Mouse (Mus musculus): ENCODE results near the gene Dpp8.
"Not testable (repeated sequence)": the region's sequence is repeated elsewhere in the genome, so short reads cannot be mapped to it uniquely, and the experiment has no call there.

The Dpp8 gene

GRCm38 (mm10) chr9:65022580-65023135 lies 9.6 kb upstream of the Dpp8 start:
- peak in 1 of 2 experiments; percentile 23 for DNase-seq

- no peak for DNase-seq
These were observed 8.8 kb upstream of the Dpp8 start for GRCm38 (mm10) chr9:65023447-65023846.

GRCm38 (mm10) chr9:65027241-65027640 lies 5.0 kb upstream of the Dpp8 start:
- DNase-seq: no peak

GRCm38 (mm10) chr9:65028313-65028712 lies 3.9 kb upstream of the Dpp8 start:
- DNase-seq: no peak

- DNase-seq: peak; percentile 25 to 28
These were observed 859 bp upstream of the Dpp8 start for GRCm38 (mm10) chr9:65031355-65031754.

- DNase-seq: no peak
These were observed 333 bp upstream of the Dpp8 start for GRCm38 (mm10) chr9:65031894-65032268.

- peak; percentile 80 to 81 for DNase-seq
These were observed 4.2 kb downstream of the Dpp8 start for GRCm38 (mm10) chr9:65036456-65036855.

- no peak for DNase-seq
These were observed 4.6 kb downstream of the Dpp8 start for GRCm38 (mm10) chr9:65036861-65037260.

GRCm38 (mm10) chr9:65041430-65041829 lies 9.2 kb downstream of the Dpp8 start:
- DNase-seq: no peak

- DNase-seq: peak in 1 of 2 experiments; percentile 13
These were observed 14.8 kb downstream of the Dpp8 start for GRCm38 (mm10) chr9:65046993-65047392.

GRCm38 (mm10) chr9:65049422-65049821 lies 17.2 kb downstream of the Dpp8 start:
- no peak for DNase-seq

- no peak for DNase-seq
These were observed 18.8 kb downstream of the Dpp8 start for GRCm38 (mm10) chr9:65050981-65051380.

GRCm38 (mm10) chr9:65064251-65064650 lies 32.0 kb downstream of the Dpp8 start:
- no peak for DNase-seq

GRCm38 (mm10) chr9:65070587-65070986 lies 38.4 kb downstream of the Dpp8 start:
- no peak for DNase-seq

GRCm38 (mm10) chr9:65073555-65073954 lies 41.3 kb downstream of the Dpp8 start:
- DNase-seq: no peak

- no peak for DNase-seq
These were observed 42.0 kb downstream of the Dpp8 start for GRCm38 (mm10) chr9:65074251-65074650.

GRCm38 (mm10) chr9:65074855-65075493 lies 42.8 kb downstream of the Dpp8 start:
- DNase-seq: peak in 1 of 2 experiments; percentile 4

- DNase-seq: no peak
These were observed 45.3 kb downstream of the Dpp8 start for GRCm38 (mm10) chr9:65077536-65077935.

GRCm38 (mm10) chr9:65080141-65080540 lies 47.9 kb downstream of the Dpp8 start:
- not testable (repeated sequence) for DNase-seq

GRCm38 (mm10) chr9:65083075-65083765 lies 51.0 kb downstream of the Dpp8 start:
- no peak for DNase-seq

- no peak for DNase-seq
These were observed 52.1 kb downstream of the Dpp8 start for GRCm38 (mm10) chr9:65084198-65084807.

GRCm38 (mm10) chr9:65085270-65085669 lies 53.1 kb downstream of the Dpp8 start:
- no peak for DNase-seq

GRCm38 (mm10) chr9:65086801-65087200 lies 54.6 kb downstream of the Dpp8 start:
- DNase-seq: no peak

GRCm38 (mm10) chr9:65087490-65087889 lies 55.3 kb downstream of the Dpp8 start:
- DNase-seq: no peak

Data from lung, adult 18-20 months (tissue).